Mouse (Mus musculus) limb, embryonic 13.5 days (tissue): ENCODE measurements around the gene Cyb5d1. TPM values are rescaled to one million over a fixed set of nuclear protein-coding genes. Genes with fewer than 3 reads are reported as not detected.

Experiments
- ATAC-seq: fragments of 200-750 bp; cut with Nextera tagmentation; 2 replicates; pipeline ENCODE4 v1.8.0; 2017; ENCODE audit warnings: low read depth, moderate number of reproducible peaks, moderate TSS enrichment; ENCODE audit not compliant: low FRiP score
- H3K27ac ChIP-seq: fragments of 300-500 bp; sonication (generic); 2 replicates; pipeline ENCODE4 v1.5.1; 2015; ENCODE audit warnings: inconsistent platforms, mild to moderate bottlenecking, moderate library complexity
- H3K27me3 ChIP-seq: fragments of 300-500 bp; sonication (generic); 2 replicates; pipeline ENCODE4 v1.6.1; 2015; ENCODE audit warnings: mild to moderate bottlenecking, inconsistent platforms
- H3K36me3 ChIP-seq: fragments of 300-500 bp; sonication (generic); 2 replicates; pipeline ENCODE4 v1.6.1; 2015; ENCODE audit warnings: inconsistent platforms, mild to moderate bottlenecking, moderate library complexity
- H3K4me1 ChIP-seq: fragments of 300-500 bp; sonication (generic); 2 replicates; pipeline ENCODE4 v1.6.1; 2015; ENCODE audit warnings: inconsistent platforms
- H3K4me2 ChIP-seq: fragments of 300-500 bp; sonication (generic); replicated peaks from 2 replicates; pipeline ENCODE4 v1.6.1; 2015; ENCODE audit warnings: inconsistent platforms, mild to moderate bottlenecking, moderate library complexity
- H3K4me3 ChIP-seq: fragments of 300-500 bp; sonication (generic); 2 replicates; pipeline ENCODE4 v1.5.1; 2015; ENCODE audit warnings: moderate library complexity, mild to moderate bottlenecking, inconsistent platforms
- H3K9ac ChIP-seq: fragments of 300-500 bp; sonication (generic); 2 replicates; pipeline ENCODE4 v1.6.1; 2015; ENCODE audit warnings: mild to moderate bottlenecking, inconsistent platforms
- H3K9me3 ChIP-seq: fragments of 300-500 bp; sonication (generic); 2 replicates; pipeline ENCODE4 v1.6.1; 2016; ENCODE audit warnings: inconsistent platforms
- WGBS: fragments of 180-500 bp; shearing (Covaris S2); methylation state at CpG from one replicate; pipeline ENCODE4 v1.1.7; 2015; 5-methylcytosine and 5-hydroxymethylcytosine counted together
- polyA plus RNA-seq: library from polyadenylated mRNA; unstranded; fragments of >200 nt; fragmentation: Nextera tagmentation; extraction: Ambion mirVana; gene quantifications from 2 replicates; pipeline ENCODE4 v1.2.1, GENCODE M21; 2015

Gene Cyb5d1
- polyA plus RNA-seq, 1 experiment from 2014 or later = 38.1 TPM

- peak overlapping the region; percentile 98; the same call in 1 of the 2 replicates for H3K4me2 ChIP-seq
- 86% methylated on average over 16 of the region's 16 CpGs for WGBS
- H3K9me3 ChIP-seq = no peaks in the 10 kb centered on the region
- no peak overlapping the region for H3K4me3 ChIP-seq
- no peaks in the 10 kb centered on the region for H3K27me3 ChIP-seq
- no peak overlapping the region for H3K27ac ChIP-seq
- peaks cover 69% of the 10 kb centered on the region for H3K36me3 ChIP-seq
- no peak for ATAC-seq
- H3K4me1 ChIP-seq = peaks cover 26% of the 10 kb centered on the region
- H3K9ac ChIP-seq = no peak overlapping the region
Observed at GRCm38 (mm10) chr11:69406867-69407723, 11.7 kb upstream of the Cyb5d1 start.

- 89% methylated on average over 19 of the region's 19 CpGs for WGBS
- ATAC-seq = no peak
- peaks cover 71% of the 10 kb centered on the region for H3K36me3 ChIP-seq
Observed at GRCm38 (mm10) chr11:69406282-69406681, 10.9 kb upstream of the Cyb5d1 start.

GRCm38 (mm10) chr11:69405397-69406200 is 10.2 kb upstream of the Cyb5d1 start:
- H3K9me3 ChIP-seq = no peaks in the 10 kb centered on the region
- H3K4me3 ChIP-seq = no peak overlapping the region
- H3K9ac ChIP-seq = no peak overlapping the region
- H3K36me3 ChIP-seq = peaks cover 78% of the 10 kb centered on the region
- no peaks in the 10 kb centered on the region for H3K27me3 ChIP-seq
- WGBS = 91% methylated on average over 24 of the region's 24 CpGs
- ATAC-seq = no peak
- H3K4me2 ChIP-seq = no peak overlapping the region
- peaks cover 28% of the 10 kb centered on the region for H3K4me1 ChIP-seq
- no peak overlapping the region for H3K27ac ChIP-seq

More at GRCm38 (mm10) chr11:69406282-69406681, 10.9 kb upstream of the Cyb5d1 start:
- Histone ChIP-seq H3K9me3 (no peaks in the 10 kb centered on the region), H3K4me2 (no peak overlapping the region), H3K27me3 (no peaks in the 10 kb centered on the region), H3K27ac (no peak overlapping the region), H3K9ac (no peak overlapping the region), H3K4me3 (no peak overlapping the region), H3K4me1 (peaks cover 23% of the 10 kb centered on the region)

- no peak for ATAC-seq
- 90% methylated on average over 21 of the region's 24 CpGs for WGBS
- no peak overlapping the region for H3K9ac ChIP-seq
- H3K4me3 ChIP-seq = no peak overlapping the region
- H3K27me3 ChIP-seq = no peaks in the 10 kb centered on the region
- no peaks in the 10 kb centered on the region for H3K9me3 ChIP-seq
- no peak overlapping the region for H3K4me2 ChIP-seq
- peaks cover 35% of the 10 kb centered on the region for H3K4me1 ChIP-seq
- no peak overlapping the region; the same call in 1 of the 2 replicates for H3K27ac ChIP-seq
- H3K36me3 ChIP-seq = peaks cover 86% of the 10 kb centered on the region
Observed at GRCm38 (mm10) chr11:69404595-69405396, 9.4 kb upstream of the Cyb5d1 start.

- Histone ChIP-seq H3K9ac (no peak overlapping the region), H3K36me3 (peaks cover 90% of the 10 kb centered on the region), H3K4me3 (no peak overlapping the region), H3K4me2 (no peak overlapping the region), H3K27me3 (no peaks in the 10 kb centered on the region), H3K4me1 (peaks cover 38% of the 10 kb centered on the region), H3K27ac (no peak overlapping the region; the same call in 1 of the 2 replicates), H3K9me3 (no peaks in the 10 kb centered on the region)
- WGBS = 89% methylated on average over 38 of the region's 38 CpGs
- ATAC-seq = no peak
Observed at GRCm38 (mm10) chr11:69403691-69404594, 8.5 kb upstream of the Cyb5d1 start.

GRCm38 (mm10) chr11:69401987-69402386 is 6.6 kb upstream of the Cyb5d1 start:
- ATAC-seq = no peak
- H3K9me3 ChIP-seq = no peaks in the 10 kb centered on the region
- H3K4me2 ChIP-seq = no peak overlapping the region
- no peak overlapping the region for H3K9ac ChIP-seq
- H3K36me3 ChIP-seq = peaks cover 76% of the 10 kb centered on the region
- H3K4me3 ChIP-seq = no peak overlapping the region
- WGBS = 83% methylated on average over 12 of the region's 12 CpGs
- H3K27ac ChIP-seq = no peak overlapping the region
- no peaks in the 10 kb centered on the region for H3K27me3 ChIP-seq
- peaks cover 43% of the 10 kb centered on the region for H3K4me1 ChIP-seq

- no peak overlapping the region for H3K4me2 ChIP-seq
- H3K4me1 ChIP-seq = peaks cover 51% of the 10 kb centered on the region
Observed at GRCm38 (mm10) chr11:69401210-69401637, 5.8 kb upstream of the Cyb5d1 start.

GRCm38 (mm10) chr11:69400083-69400850 is 4.8 kb upstream of the Cyb5d1 start:
- peaks cover 59% of the 10 kb centered on the region for H3K36me3 ChIP-seq
- H3K27ac ChIP-seq = no peak overlapping the region
- peak overlapping the region; percentile 41 for H3K4me2 ChIP-seq
- H3K9me3 ChIP-seq = no peaks in the 10 kb centered on the region
- H3K9ac ChIP-seq = peak overlapping the region; percentile 60; the same call in 1 of the 2 replicates
- WGBS = 79% methylated on average over 25 of the region's 25 CpGs
- no peaks in the 10 kb centered on the region for H3K27me3 ChIP-seq
- H3K4me1 ChIP-seq = peaks cover 52% of the 10 kb centered on the region
- ATAC-seq = no peak
- no peak overlapping the region for H3K4me3 ChIP-seq

More at GRCm38 (mm10) chr11:69401210-69401637, 5.8 kb upstream of the Cyb5d1 start:
- H3K27me3 ChIP-seq = no peaks in the 10 kb centered on the region
- peak; percentile 49; the same call in 1 of the 2 replicates for ATAC-seq
- H3K9me3 ChIP-seq = no peaks in the 10 kb centered on the region
- H3K4me3 ChIP-seq = no peak overlapping the region
- H3K36me3 ChIP-seq = peaks cover 68% of the 10 kb centered on the region
- H3K27ac ChIP-seq = no peak overlapping the region
- 18% methylated on average over 22 of the region's 22 CpGs for WGBS
- 0 out of 2 replicates have a peak overlapping the region, but pooled peaks have one; percentile 32 for H3K9ac ChIP-seq

GRCm38 (mm10) chr11:69399201-69400082 is 4.0 kb upstream of the Cyb5d1 start:
- Histone ChIP-seq H3K9me3 (no peaks in the 10 kb centered on the region), H3K36me3 (peaks cover 50% of the 10 kb centered on the region), H3K27me3 (no peaks in the 10 kb centered on the region), H3K4me3 (0 out of 2 replicates have a peak overlapping the region, but pooled peaks have one; percentile 15), H3K9ac (peak overlapping the region; percentile 60), H3K4me2 (peak overlapping the region; percentile 87), H3K27ac (no peak overlapping the region), H3K4me1 (peaks cover 53% of the 10 kb centered on the region)
- 19% methylated on average over 66 of the region's 66 CpGs for WGBS
- ATAC-seq = no peak
